Mouse (Mus musculus) c-Kit-negative CD71-positive TER-119-positive erythroid progenitor cells, embryonic 14.5 days (primary cell): ENCODE data around the gene Gm29133.

Source experiments
- DNase-seq: peaks from one replicate; pipeline ENCODE4 v3.0.0-alpha.2; 2013; ENCODE audit warnings: low read depth, low spot score

Gene Gm29133

DNA sequence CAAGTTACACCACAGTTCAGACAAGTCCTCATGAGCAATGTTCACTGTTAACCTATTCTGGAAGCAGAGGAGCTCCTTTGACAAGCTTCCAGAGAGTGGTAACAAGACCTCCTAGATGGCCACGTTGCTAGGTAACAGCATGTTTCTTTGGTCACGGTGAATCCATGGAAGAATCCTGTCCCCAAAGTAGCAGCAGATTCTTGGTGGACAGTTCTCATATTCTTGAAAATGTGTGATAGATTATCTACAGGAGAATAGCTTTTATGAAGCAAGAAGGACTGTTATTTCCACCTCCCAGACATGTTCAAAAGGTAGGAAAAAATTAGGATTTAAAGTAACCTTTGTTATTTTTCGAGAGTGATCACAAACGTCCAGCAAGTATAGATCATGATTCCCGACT lies at the start of gene Gm29133:
Gene Gm29133, plus strand, starts transcription at position 301 of the 400 bp plus-strand sequence.
- no peak for DNase-seq

DNA sequence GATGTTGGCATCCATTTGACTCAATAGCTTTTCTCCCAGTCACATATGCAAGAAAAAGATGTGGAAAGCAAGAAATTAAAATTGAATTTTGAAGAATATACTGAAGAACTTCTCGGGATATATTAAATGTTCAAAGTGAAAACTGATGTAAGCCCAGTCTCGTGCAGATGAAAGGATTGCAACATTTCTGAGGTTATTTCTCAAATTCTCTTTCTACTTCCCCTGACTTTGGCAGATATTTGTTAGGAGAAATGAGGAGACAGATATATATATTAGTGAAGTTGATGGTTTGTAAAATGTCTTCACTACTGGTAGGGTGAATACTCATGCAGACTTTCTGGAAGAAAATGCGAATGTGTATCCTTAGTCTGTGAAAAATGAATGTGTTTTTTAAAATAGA lies 48.9 kb upstream of the Gm29133 start:
- DNase-seq, result no peak

DNA sequence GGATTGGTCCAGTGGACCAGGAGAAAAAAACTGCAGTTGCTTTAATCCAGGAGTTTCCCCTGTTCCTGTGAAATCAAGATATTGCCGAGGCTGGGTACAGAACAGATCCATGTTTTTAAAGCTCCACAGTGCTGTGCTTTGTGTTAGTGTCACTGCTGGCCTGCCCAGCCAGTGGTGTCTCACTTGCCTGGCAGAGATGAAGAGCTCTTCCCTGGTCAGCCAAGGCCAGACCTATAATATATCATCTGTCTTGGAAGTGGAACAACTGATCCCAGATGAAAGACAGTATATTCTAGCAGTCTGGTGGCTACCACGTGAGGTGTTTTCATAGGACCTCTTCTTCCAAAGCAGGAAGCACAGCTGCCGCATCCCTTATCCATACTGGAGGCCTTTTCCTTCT lies 46.7 kb upstream of the Gm29133 start:
- DNase-seq, result no peak

DNA sequence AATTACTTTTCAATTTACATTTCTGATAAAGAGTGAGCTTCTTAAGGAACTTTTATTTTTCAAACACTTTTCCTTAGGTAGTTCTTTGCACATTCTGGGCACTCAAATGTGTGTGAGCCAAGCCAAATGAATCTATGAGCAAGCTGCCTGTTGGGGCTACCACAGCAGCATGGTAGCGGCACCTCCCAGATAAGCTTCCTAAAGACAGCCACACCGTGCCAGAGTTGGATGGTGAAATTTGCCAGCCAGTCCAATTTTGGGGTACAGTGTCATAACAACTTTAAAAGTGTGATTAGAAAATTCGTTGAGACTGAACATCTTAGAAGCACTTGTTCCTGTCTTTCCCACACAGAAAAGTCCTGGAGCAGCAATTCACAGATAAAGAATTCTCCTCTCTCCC lies 41.5 kb upstream of the Gm29133 start:
- no peak for DNase-seq

DNA sequence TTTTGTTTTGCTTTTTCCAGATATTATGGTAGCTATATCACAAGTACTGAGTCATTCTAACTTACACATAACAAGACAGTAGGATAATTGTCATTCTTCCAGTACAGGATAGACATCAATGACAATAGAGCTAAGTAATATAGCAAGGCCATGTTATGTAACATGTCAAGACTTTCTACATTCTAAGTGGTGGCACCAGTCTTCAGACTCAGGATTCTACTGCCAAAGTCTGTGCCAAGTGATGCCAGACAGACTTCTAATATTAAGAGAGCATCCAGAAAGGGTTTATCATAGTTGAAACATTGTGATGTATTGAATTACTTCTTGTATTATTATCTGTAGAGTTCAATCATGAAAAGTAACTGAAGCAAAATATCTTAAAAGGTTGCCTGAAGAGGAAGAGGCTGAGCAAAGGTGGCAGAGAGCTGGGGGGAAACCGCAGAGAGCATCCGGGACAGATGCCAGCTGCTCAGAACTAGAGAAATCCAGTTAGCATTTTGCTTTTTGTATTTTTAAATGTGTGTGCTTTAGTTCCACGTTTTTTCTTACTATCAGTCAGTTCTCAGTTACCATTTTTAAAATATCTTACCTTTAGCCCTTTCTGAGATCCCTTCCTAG lies 34.2 kb upstream of the Gm29133 start:
- no peak for DNase-seq

DNA sequence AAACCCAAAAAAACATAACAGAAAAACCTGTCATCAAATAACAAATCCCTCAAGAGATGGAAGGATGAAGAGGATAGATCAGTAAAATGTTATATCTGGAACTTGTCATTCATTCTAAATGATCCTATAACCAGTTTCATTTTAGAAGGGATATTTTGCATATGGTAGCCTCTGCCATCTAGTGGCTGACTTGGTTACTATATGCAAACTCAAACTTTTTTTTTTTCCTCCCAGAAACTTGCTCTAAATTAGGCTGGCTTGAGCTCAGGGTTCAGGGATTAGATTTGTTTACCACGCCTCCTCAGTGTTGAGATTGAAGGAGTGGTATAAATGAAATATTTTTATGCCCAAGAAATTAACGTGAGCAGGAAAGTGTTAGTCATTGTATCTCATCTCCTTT lies 27.3 kb upstream of the Gm29133 start:
- no peak for DNase-seq

DNA sequence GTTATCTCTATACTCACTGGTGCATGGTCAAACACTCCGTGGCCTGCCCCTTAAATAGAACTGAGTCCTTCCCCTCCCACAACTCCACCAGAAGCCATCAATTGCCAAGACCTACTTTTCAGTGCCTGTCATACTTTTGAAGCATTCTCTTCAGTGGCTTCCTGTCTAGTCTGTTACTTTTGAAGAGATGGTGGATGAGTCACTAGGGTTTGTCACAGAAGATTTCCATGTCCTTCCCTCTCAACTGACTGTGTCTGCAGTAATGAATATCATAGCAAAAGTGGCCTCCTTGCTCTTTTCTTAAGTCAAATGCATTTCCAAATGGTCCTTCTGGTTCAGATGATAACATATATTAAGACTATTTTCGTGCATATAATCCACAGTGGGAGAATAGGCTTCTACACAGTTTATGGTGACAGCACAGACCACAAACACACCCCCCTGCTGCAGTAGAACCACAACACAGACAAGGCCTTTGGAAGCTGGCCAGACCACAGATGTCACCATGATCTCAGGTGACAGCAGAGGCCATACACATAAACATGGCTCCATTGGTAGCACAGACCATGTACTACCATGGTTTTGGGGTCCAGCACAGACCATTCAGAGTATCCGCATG lies 16.9 kb upstream of the Gm29133 start:
- DNase-seq, result no peak

DNA sequence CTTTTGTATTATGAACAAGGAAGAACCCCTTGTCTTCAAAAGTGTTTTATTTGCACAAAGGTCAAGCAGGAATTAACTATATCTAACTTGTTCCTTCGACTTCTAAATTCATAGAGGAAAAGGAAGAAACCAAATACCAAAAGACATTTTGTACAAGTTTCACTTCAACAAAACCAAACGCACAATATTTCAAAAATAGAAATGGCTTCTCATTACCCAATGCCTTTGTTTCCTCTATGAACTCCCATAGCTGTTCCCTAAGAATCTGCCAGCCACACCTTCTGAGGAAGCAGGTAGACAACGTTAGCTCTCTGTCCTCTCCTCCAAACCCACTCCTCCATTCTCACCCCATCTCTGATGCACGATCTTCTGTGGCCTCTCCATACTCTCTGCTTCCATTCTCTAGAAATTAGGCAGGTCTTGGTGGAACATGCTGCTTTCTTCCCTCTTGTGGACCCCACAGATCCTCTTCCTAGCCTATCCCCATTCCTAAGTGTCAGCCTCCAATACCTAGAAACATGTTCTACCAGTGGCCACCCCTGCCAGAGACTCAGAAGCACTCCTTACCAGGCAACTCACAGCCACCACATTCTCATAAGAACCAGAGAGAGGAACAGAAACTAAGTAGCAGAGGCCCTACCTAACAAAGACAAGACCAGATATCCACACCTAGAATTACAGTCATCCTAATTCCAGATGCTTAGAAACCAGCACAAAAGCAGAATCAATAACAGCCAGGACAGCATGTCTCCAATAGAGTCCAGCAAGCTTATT lies 4.1 kb upstream of the Gm29133 start:
- DNase-seq, result no peak

DNA sequence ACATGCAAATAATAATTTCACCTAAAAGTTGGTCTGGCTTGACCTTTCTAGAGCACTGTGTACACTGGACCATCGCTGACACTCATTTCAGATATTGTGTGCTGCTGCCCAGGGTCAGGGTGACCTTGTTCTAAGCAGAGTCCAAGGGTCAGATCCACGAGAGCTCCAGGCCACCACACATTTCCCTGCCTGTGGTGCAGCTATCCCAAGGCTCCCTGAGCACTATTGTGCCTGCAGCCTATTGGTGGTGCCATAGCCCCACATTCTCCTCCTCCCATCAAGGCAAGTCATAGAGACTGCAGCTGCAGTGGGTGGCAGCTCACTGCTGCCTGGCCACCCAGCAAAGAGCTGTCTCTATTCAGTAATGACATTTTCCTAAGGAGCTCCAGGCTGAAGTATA lies 2.7 kb upstream of the Gm29133 start:
- no peak for DNase-seq

DNA sequence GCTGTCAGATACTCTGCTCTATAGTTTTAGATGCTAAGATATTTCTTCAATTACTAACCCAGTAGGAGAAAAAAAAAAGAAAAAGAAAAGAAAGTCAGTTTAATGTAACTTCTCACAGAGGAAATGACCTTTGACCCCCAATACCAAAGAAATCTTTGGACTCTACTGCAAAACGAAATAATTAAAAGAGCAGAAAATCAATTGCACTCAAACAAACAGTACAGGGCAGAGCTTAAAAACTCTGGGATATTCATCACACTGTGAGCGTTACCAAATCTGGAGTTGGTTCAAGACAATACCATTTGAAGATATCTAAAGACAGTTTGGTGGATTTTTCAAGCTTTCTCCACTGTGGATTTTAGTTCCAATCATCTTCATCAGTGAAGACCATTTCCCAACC lies 15.4 kb downstream of the Gm29133 start:
- DNase-seq, result no peak

DNA sequence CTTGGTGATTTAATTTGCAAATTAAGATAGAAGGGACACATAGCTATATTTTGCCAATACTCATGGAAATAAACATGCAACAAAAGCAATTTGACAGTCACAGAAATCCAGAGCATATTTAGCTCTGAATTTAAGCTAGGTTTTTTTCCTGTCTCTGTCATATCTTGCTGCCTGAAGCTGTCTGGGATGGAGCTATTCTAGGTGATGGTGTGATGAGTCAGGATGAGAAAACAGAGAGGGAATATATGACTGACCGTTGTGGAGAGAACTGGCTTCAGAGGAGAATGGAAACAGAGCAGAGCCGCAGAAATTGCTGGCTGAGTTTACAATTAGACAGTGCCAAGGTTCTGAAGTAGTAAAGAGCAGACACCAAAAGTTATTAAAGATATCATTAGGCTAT lies 26.3 kb downstream of the Gm29133 start:
- DNase-seq, result no peak

DNA sequence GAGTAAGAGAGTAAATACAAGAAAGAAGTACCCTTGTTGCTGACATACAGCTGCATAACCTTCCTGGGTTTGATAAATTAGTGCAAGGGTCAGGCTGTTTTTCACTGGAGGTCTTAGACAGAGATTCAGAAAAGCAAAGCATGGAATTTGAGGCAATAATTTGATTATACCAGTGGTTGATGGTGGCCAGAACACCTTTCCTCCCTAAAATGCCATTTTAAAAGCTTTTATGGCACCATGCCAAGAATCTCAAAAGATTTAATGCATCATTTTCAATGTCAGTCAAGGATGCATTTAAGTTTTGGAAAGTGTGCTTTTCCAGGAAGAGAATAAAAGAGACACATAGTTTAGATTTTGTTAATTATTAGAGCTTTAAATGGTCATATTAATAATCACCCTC lies 60.0 kb downstream of the Gm29133 start:
- DNase-seq, result no peak

DNA sequence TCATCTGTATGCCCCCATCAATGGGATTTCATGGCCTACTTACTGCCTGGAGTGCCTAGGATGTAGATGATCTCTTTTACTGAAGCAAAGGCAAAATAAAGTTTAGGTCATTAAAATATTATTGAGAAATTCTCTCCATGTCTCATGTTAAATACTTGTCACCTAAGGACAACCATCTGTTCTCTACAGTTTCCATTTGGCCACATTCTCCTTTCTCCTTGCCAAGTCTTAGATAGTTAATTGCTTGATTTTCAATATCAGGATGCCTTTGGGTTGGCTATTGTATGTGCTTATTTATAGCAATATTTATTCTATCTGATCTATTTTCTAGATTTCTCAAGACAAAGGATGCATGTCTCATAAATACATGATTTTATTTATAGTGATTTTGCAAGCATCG lies 75.9 kb downstream of the Gm29133 start:
- DNase-seq, result no peak

DNA sequence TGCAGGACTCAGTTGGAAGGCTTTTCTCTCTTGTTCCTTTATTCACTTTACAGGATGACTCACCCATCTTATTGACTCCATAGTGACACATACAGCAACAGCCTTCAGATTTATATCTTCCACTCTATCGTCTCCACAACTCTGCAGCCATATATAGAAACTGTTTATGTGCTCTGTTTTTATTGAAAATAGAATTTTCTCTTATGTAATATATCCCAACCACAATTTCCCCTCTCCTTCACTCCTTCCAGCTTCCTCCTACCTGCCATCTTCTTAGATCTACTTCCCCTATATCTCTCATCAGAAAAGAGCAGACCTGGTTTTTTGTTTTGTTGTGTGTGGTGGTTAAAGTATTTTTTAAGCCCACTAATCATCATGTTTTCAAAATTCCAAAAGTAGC lies 76.5 kb downstream of the Gm29133 start:
- no peak for DNase-seq

DNA sequence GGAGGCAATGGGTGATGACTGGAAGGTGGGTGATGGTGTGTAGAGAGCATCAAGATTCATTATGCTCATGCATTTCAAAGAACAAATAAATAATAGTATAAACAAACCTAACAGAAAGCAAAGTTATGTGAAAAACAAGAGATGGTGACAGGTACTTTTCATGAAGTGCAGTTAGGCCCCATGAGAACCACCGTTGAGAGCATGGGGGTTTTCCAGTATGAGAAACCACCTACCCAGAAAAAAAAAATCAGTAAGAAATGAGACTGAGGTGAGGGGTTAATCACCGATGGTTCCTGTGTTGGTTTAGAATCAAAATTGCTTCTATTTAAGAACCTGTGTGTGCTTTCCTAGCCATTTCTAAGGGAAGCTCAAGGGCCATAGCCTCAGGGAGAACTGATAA lies 86.8 kb downstream of the Gm29133 start:
- no peak for DNase-seq

DNA sequence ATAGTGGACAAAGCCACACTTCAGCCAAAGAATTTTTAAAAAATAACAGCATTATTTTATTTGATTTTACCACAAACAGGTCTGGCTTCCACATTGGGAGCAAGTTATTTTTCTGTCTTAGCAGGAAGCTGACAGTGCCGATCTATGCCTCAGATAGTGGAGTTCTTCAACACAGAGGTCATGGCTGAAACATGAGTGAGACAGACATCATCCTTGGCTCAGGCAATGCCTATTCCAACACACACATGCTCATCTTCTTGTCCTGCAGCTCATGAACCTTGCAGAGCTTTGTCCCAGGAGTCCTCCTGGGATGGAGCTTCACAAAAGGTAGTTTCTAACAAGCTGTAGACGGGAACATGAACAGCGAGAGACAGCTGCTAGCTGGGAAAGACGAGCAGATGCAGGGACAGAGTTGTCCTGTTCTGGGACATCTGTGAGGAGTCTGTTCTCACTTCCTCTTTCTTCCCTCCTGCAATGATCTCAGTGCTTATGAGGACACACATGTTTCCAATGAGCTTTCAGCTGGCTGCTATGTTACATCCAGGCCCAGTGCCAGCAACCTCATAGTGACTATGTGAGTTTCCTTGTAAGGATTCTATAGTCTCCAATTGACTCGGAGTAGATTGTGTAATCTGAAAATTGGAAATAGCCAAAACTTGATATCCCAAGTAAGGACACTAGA lies 87.4 kb downstream of the Gm29133 start:
- DNase-seq, result no peak
